Mouse (Mus musculus) G1E-ER4 (cell line): ENCODE data around the gene Ube2c. TPM values are rescaled to one million over a fixed set of nuclear protein-coding genes. Genes with fewer than 3 reads are reported as not detected.

Experiments used
- GATA1 ChIP-seq: IDR thresholded peaks from one replicate; pipeline ENCODE4 v1.8.0; 2012; ENCODE audit warnings: low read length, inconsistent platforms
- polyA plus RNA-seq: library from polyadenylated mRNA; stranded (reverse); fragments of >175 nt; gene quantifications from 2 replicates; pipeline ENCODE4 v1.2.3, GENCODE M21; 2012

Ube2c gene
- polyA plus RNA-seq, 1 experiment, result 261 TPM

- no peak for TF ChIP-seq GATA1
Measured at GRCm38 (mm10) chr2:164792400-164793190, 22.9 kb downstream of the Ube2c start.

GRCm38 (mm10) chr2:164793236-164793635, 23.5 kb downstream of the Ube2c start:
- no peak for TF ChIP-seq GATA1

- TF ChIP-seq GATA1, result no peak
Measured at GRCm38 (mm10) chr2:164793772-164794171, 24.1 kb downstream of the Ube2c start.

- no peak for TF ChIP-seq GATA1
Measured at GRCm38 (mm10) chr2:164794293-164794692, 24.6 kb downstream of the Ube2c start.

GRCm38 (mm10) chr2:164795868-164796267, 26.2 kb downstream of the Ube2c start:
- no peak for TF ChIP-seq GATA1

- TF ChIP-seq GATA1, result no peak
Measured at GRCm38 (mm10) chr2:164800252-164801004, 30.7 kb downstream of the Ube2c start.

GRCm38 (mm10) chr2:164803201-164803920, 33.7 kb downstream of the Ube2c start:
- TF ChIP-seq GATA1, result no peak

- no peak for TF ChIP-seq GATA1
Measured at GRCm38 (mm10) chr2:164803921-164804313, 34.2 kb downstream of the Ube2c start.

GRCm38 (mm10) chr2:164804533-164805331, 35.0 kb downstream of the Ube2c start, which contains the start of the genes Acot8 and Zswim3:
Acot8 (minus strand) TSS chr2:164804882.
Zswim3 (plus strand) TSS chr2:164805098.
- TF ChIP-seq GATA1, result no peak

GRCm38 (mm10) chr2:164805332-164805718, 35.6 kb downstream of the Ube2c start:
- no peak for TF ChIP-seq GATA1

GRCm38 (mm10) chr2:164806614-164807013, 36.9 kb downstream of the Ube2c start:
- no peak for TF ChIP-seq GATA1

- no peak for TF ChIP-seq GATA1
Measured at GRCm38 (mm10) chr2:164813557-164813956, 43.9 kb downstream of the Ube2c start.

GRCm38 (mm10) chr2:164815348-164815747, 45.6 kb downstream of the Ube2c start:
- no peak for TF ChIP-seq GATA1

- TF ChIP-seq GATA1, result no peak
Measured at GRCm38 (mm10) chr2:164815821-164816220, 46.1 kb downstream of the Ube2c start.

- TF ChIP-seq GATA1, result no peak
Measured at GRCm38 (mm10) chr2:164817206-164817605, 47.5 kb downstream of the Ube2c start.
